Mouse (Mus musculus) G1E (cell line): Measurements from ENCODE around the gene Lhfpl3.

ENCODE experiments used
- CTCF ChIP-seq: IDR thresholded peaks from 2 replicates; pipeline ENCODE4 v1.5.1; 2012; ENCODE audit warnings: low read depth, low read length, inconsistent platforms, mixed read lengths
- GATA1 ChIP-seq: IDR thresholded peaks from 2 replicates; pipeline ENCODE4 v1.6.1; 2012; ENCODE audit warnings: borderline replicate concordance, low read length, inconsistent platforms, mixed read lengths

DNA sequence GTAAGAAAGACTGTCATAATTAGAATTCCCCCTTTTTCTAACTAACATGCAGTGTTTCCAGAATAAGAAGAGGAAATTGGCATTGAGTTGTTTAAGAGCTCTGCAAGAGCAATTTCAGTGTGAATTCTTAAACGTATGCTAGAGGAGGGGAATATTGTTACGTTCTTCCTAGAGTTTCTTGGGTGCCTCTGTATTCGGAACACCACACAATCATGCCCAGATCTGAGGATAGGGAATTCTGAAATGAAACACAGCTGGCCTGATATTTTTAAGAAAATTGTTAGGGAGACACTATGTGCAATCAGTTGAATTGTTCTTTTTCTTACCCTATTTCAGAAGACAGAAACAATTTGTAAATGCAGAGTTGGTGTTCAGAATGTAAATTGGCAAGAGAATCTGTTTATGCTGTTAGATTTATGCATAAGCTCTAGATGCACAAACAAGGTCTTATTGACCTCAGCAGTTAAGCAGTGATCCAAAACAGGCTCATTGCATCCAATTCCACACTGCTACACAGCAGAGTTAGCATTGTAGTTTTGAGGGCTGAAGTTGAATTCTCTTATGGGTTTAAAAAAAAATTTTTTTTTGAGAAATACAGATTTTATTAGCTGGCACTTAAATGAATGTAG, 84.1 kb downstream of the Lhfpl3 start:
- no peak for TF ChIP-seq GATA1
- no peak for TF ChIP-seq CTCF
